Mouse (Mus musculus): ENCODE data around the gene Dio2.

GRCm38 (mm10) chr12:90738388-90739223 is at the start of gene Dio2:
- TF ChIP-seq POLR2A (IDR thresholded peaks at IDR 0.05; ENCODE audit: extremely low read depth, insufficient read depth, low read length): no peak
- no peak for TF ChIP-seq CTCF (IDR thresholded peaks at IDR 0.05; ENCODE audit: low read depth, low read length)
